Mouse (Mus musculus): Measurements from ENCODE around the gene Sox5.

GRCm38 (mm10) chr6:144444367-144444766 is 337.4 kb downstream of the Sox5 start:
- TF ChIP-seq EP300 (IDR thresholded peaks at IDR 0.05; ENCODE audit: low read depth) (no peak), CTCF (IDR thresholded peaks at IDR 0.05; ENCODE audit: low read depth) (no peak)

Measured in heart, postnatal 0 days (tissue).